Mouse (Mus musculus) embryonic facial prominence, embryonic 11.5 days (tissue): Measurements from ENCODE around the gene Nexn. TPM values are rescaled to one million over a fixed set of nuclear protein-coding genes. Genes with fewer than 3 reads are reported as not detected.

ENCODE experiments used
- ATAC-seq: fragments of 200-750 bp; cut with Nextera tagmentation; replicated peaks from 2 replicates; pipeline ENCODE4 v1.8.0; 2017; ENCODE audit warnings: low read depth; ENCODE audit not compliant: insufficient number of reproducible peaks, low FRiP score, low TSS enrichment
- DNase-seq: peaks from one replicate; pipeline ENCODE4 v3.0.0-alpha.2; 2015; ENCODE audit warnings: low spot score
- H3K27ac ChIP-seq: fragments of 300-500 bp; sonication (generic); replicated peaks from 2 replicates; pipeline ENCODE4 v1.5.1; 2014; ENCODE audit warnings: mild to moderate bottlenecking, low read depth, low read length, control low read depth
- H3K27me3 ChIP-seq: fragments of 300-500 bp; sonication (generic); 2 replicates; pipeline ENCODE4 v1.6.1; 2014; ENCODE audit warnings: mild to moderate bottlenecking, low read length, moderate library complexity, mixed read lengths; ENCODE audit not compliant: control insufficient read depth, insufficient read depth
- H3K36me3 ChIP-seq: fragments of 300-500 bp; sonication (generic); replicated peaks from 2 replicates; pipeline ENCODE4 v1.6.1; 2014; ENCODE audit warnings: low read depth, mild to moderate bottlenecking, low read length, moderate library complexity, mixed read lengths; ENCODE audit not compliant: control insufficient read depth, insufficient read depth
- H3K4me1 ChIP-seq: fragments of 300-500 bp; sonication (generic); 2 replicates; pipeline ENCODE4 v1.6.1; 2014; ENCODE audit warnings: low read length, mixed read lengths; ENCODE audit not compliant: control insufficient read depth, insufficient read depth
- H3K4me2 ChIP-seq: fragments of 300-500 bp; sonication (generic); 2 replicates; pipeline ENCODE4 v1.6.1; 2014; ENCODE audit warnings: low read depth, mild to moderate bottlenecking, control low read depth, low read length, moderate library complexity
- H3K4me3 ChIP-seq: fragments of 300-500 bp; sonication (generic); 2 replicates; pipeline ENCODE4 v1.5.1; 2014; ENCODE audit warnings: low read depth, low read length, control low read depth
- H3K9ac ChIP-seq: fragments of 300-500 bp; sonication (generic); replicated peaks from 2 replicates; pipeline ENCODE4 v1.6.1; 2014; ENCODE audit warnings: mild to moderate bottlenecking, control low read depth, low read length
- H3K9me3 ChIP-seq: fragments of 300-500 bp; sonication (generic); replicated peaks from 2 replicates; pipeline ENCODE4 v1.6.1; 2016; ENCODE audit warnings: mild to moderate bottlenecking, low read length, inconsistent platforms, mixed read lengths; ENCODE audit not compliant: control insufficient read depth
- WGBS: fragments of 180-500 bp; shearing (Covaris S2); extraction: QIAGEN DNeasy Blood & Tissue Kit; methylation state at CpG from one replicate; pipeline ENCODE4 v1.1.7; 2014; 5-methylcytosine and 5-hydroxymethylcytosine counted together
- polyA plus RNA-seq: library from polyadenylated mRNA; unstranded; fragments of >200 nt; fragmentation: Nextera tagmentation; extraction: Ambion mirVana; gene quantifications from 2 replicates; pipeline ENCODE4 v1.2.1, GENCODE M21; 2014

Nexn gene
- polyA plus RNA-seq, 1 experiment from 2014 or later: 4.9 TPM

GRCm38 (mm10) chr3:152191791-152192237, 74.3 kb downstream of the Nexn start:
- Histone ChIP-seq H3K9me3 (no peaks in the 10 kb centered on the region), H3K27ac (no peak overlapping the region), H3K9ac (no peak overlapping the region; the same call in 1 of the 2 replicates), H3K4me2 (peak overlapping the region; percentile 52), H3K4me1 (no peaks in the 10 kb centered on the region), H3K36me3 (no peaks in the 10 kb centered on the region), H3K27me3 (no peaks in the 10 kb centered on the region), H3K4me3 (peak overlapping the region; percentile 34)
- DNase-seq (peak; percentile 36), ATAC-seq (0 out of 2 replicates have a peak, but pooled peaks have one; percentile 29)
- 29% methylated on average over 6 of the region's 6 CpGs for WGBS

DNA sequence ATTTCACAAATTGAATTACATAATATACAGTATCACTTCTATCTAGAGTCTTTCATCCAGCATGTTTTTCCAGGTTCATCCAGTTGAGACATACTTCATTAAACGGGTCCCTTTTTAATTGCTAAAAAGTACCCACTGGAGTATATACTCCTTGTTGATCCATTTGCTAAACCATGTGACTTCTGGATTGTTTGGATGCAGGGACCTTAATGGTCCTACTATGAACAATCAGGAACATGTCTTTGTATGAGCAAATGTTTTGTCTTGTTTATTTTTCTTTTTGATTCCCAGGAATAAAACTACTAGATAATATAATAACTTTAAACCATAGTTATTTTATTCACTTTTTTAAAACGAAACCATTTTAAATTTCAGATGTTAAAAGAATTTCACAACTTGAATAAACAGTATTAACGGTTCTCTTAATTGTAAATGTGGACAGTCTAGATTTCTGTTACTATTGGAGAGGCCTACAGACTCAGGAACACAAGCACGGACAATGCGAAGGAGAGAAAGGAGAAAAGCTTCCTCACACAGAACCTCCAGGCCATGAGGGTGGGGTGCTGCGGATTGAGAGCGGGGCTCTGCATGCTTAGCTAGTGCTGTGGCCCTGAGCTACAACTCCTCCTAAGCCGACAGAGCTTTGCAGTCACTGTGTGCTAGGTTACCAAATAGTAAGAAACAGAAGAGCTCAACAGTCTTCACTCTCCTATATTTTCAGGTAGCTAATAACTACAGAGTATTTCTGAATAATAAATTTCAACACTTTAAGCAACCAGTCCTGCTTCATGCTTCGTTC, 75.3 kb downstream of the Nexn start:
- H3K27me3 ChIP-seq: no peaks in the 10 kb centered on the region
- 76% methylated on average over 9 of the region's 9 CpGs for WGBS
- no peaks in the 10 kb centered on the region for H3K36me3 ChIP-seq
- no peaks in the 10 kb centered on the region for H3K4me1 ChIP-seq
- no peak overlapping the region for H3K4me2 ChIP-seq
- DNase-seq (no peak), ATAC-seq (no peak)
- H3K27ac ChIP-seq: no peak overlapping the region
- H3K9me3 ChIP-seq: no peaks in the 10 kb centered on the region
- H3K9ac ChIP-seq: 0 out of 2 replicates have a peak overlapping the region, but pooled peaks have one; percentile 25
- no peak overlapping the region for H3K4me3 ChIP-seq

DNA sequence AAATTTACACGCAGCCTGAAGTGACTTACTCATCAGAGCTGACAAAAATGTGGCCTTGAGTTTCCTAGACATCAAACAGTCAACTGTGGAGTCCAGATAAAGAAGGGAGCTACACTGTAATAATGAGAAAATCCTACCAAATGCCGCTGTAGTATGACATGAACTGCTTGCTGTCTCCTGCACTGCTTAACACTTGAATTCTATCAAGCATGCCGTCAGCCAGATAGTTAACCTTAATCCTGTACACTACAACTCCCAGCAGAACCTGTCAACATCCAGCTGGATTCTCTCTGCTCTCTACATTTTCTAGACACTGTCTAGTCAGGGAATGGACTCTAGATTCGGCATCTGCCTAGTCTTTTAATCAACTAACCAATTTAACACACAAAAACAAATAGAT, 76.8 kb downstream of the Nexn start:
- H3K4me1 ChIP-seq: no peaks in the 10 kb centered on the region
- H3K4me3 ChIP-seq: no peak overlapping the region
- 75% methylated on average over 4 of the region's 4 CpGs for WGBS
- H3K9ac ChIP-seq: no peak overlapping the region
- no peak for DNase-seq
- H3K4me2 ChIP-seq: no peak overlapping the region
- no peaks in the 10 kb centered on the region for H3K9me3 ChIP-seq
- H3K36me3 ChIP-seq: no peaks in the 10 kb centered on the region; the same call in 1 of the 2 replicates
- ATAC-seq: no peak
- no peaks in the 10 kb centered on the region for H3K27me3 ChIP-seq
- H3K27ac ChIP-seq: no peak overlapping the region

Other genes starting within 250 kb of the Nexn start
- 4.2 TPM in 2 replicates for gene Gipc2, start 100.1 kb downstream of the Nexn start, polyA plus RNA-seq
- 31.1 and 32.6 TPM in 2 replicates for gene Dnajb4, start 56.0 kb downstream of the Nexn start, polyA plus RNA-seq
- gene Fubp1, start 55.9 kb downstream of the Nexn start, polyA plus RNA-seq: 419 and 482 TPM in 2 replicates
- gene Miga1, start 74.1 kb upstream of the Nexn start, polyA plus RNA-seq: 18.8 and 21.1 TPM in 2 replicates
- gene Usp33, start 80.1 kb upstream of the Nexn start, polyA plus RNA-seq: 66.0 and 66.8 TPM in 2 replicates
- gene Zzz3, start 129.1 kb upstream of the Nexn start, polyA plus RNA-seq: 62.8 and 70.9 TPM in 2 replicates